Mouse (Mus musculus) midbrain, embryonic 16.5 days (tissue): ENCODE results near the gene Psapl1. TPM values are rescaled to one million over a fixed set of nuclear protein-coding genes. Genes with fewer than 3 reads are reported as not detected.
A peak's percentile ranks its signal among the peaks of the same experiment; 100 is the strongest.

ENCODE experiments used
- ATAC-seq: fragments of 200-750 bp; cut with Nextera tagmentation; 2 replicates; pipeline ENCODE4 v1.8.0; 2017; ENCODE audit warnings: moderate TSS enrichment
- H3K27ac ChIP-seq: fragments of 300-500 bp; sonication (generic); 2 replicates; pipeline ENCODE4 v1.5.1; 2014; ENCODE audit warnings: mild to moderate bottlenecking, low read length, mixed read lengths
- H3K27me3 ChIP-seq: fragments of 300-500 bp; sonication (generic); 2 replicates; pipeline ENCODE4 v1.6.1; 2014; ENCODE audit warnings: low read depth, low read length, mixed read lengths; ENCODE audit not compliant: control insufficient read depth, insufficient read depth
- H3K36me3 ChIP-seq: fragments of 300-500 bp; sonication (generic); 2 replicates; pipeline ENCODE4 v1.6.1; 2014; ENCODE audit warnings: mild to moderate bottlenecking, low read length, moderate library complexity, mixed read lengths; ENCODE audit not compliant: control insufficient read depth, insufficient read depth
- H3K4me1 ChIP-seq: fragments of 300-500 bp; sonication (generic); 2 replicates; pipeline ENCODE4 v1.6.1; 2014; ENCODE audit warnings: mild to moderate bottlenecking, low read length, mixed read lengths; ENCODE audit not compliant: control insufficient read depth, insufficient read depth
- H3K4me2 ChIP-seq: fragments of 300-500 bp; sonication (generic); 2 replicates; pipeline ENCODE4 v1.6.1; 2014; ENCODE audit warnings: mild to moderate bottlenecking, low read length, mixed read lengths
- H3K4me3 ChIP-seq: fragments of 300-500 bp; sonication (generic); 2 replicates; pipeline ENCODE4 v1.5.1; 2014; ENCODE audit warnings: low read depth, mild to moderate bottlenecking, low read length, moderate library complexity, mixed read lengths
- H3K9ac ChIP-seq: fragments of 300-500 bp; sonication (generic); 2 replicates; pipeline ENCODE4 v1.6.1; 2014; ENCODE audit warnings: low read depth, low read length, mixed read lengths
- H3K9me3 ChIP-seq: fragments of 300-500 bp; sonication (generic); replicated peaks from 2 replicates; pipeline ENCODE4 v1.6.1; 2014; ENCODE audit warnings: mild to moderate bottlenecking, low read length, mixed read lengths; ENCODE audit not compliant: control insufficient read depth, poor library complexity, severe bottlenecking
- WGBS: fragments of 180-500 bp; shearing (Covaris S2); extraction: QIAGEN DNeasy Blood & Tissue Kit; methylation state at CpG from one replicate; pipeline ENCODE4 v1.1.7; 2014; 5-methylcytosine and 5-hydroxymethylcytosine counted together
- polyA plus RNA-seq: library from polyadenylated mRNA; unstranded; fragments of >200 nt; fragmentation: Nextera tagmentation; extraction: Ambion mirVana; gene quantifications from 2 replicates; pipeline ENCODE4 v1.2.1, GENCODE M21; 2015

The Psapl1 gene
- polyA plus RNA-seq, 1 experiment from 2014 or later = not detected

GRCm38 (mm10) chr5:36194631-36195030 lies 9.2 kb upstream of the Psapl1 start:
- H3K4me1 ChIP-seq = peaks cover 19% of the 10 kb centered on the region
- peak overlapping the region; percentile 26; the same call in 1 of the 2 replicates for H3K9ac ChIP-seq
- no peaks in the 10 kb centered on the region for H3K27me3 ChIP-seq
- H3K36me3 ChIP-seq = no peaks in the 10 kb centered on the region
- ATAC-seq = no peak
- H3K4me3 ChIP-seq = no peak overlapping the region
- no peaks in the 10 kb centered on the region for H3K9me3 ChIP-seq
- 46% methylated on average over 3 of the region's 4 CpGs for WGBS
- H3K4me2 ChIP-seq = no peak overlapping the region
- no peak overlapping the region for H3K27ac ChIP-seq

- no peaks in the 10 kb centered on the region for H3K36me3 ChIP-seq
- H3K4me2 ChIP-seq = no peak overlapping the region
- H3K9ac ChIP-seq = no peak overlapping the region
- H3K27me3 ChIP-seq = no peaks in the 10 kb centered on the region
- no peaks in the 10 kb centered on the region for H3K9me3 ChIP-seq
- no peak overlapping the region for H3K4me3 ChIP-seq
- no peak for ATAC-seq
- H3K4me1 ChIP-seq = peaks cover 15% of the 10 kb centered on the region
- H3K27ac ChIP-seq = no peak overlapping the region
- WGBS = 91% methylated on average over 4 of the region's 4 CpGs
These were observed 8.4 kb upstream of the Psapl1 start for GRCm38 (mm10) chr5:36195436-36195835.

- H3K27ac ChIP-seq = no peak overlapping the region
- H3K4me3 ChIP-seq = no peak overlapping the region
- H3K9me3 ChIP-seq = no peaks in the 10 kb centered on the region
- no peak overlapping the region for H3K9ac ChIP-seq
- ATAC-seq = no peak
- H3K4me1 ChIP-seq = peaks cover 5% of the 10 kb centered on the region
- H3K36me3 ChIP-seq = no peaks in the 10 kb centered on the region
- WGBS = 75% methylated on average over 1 of the region's 1 CpGs
- H3K4me2 ChIP-seq = no peak overlapping the region
- H3K27me3 ChIP-seq = no peaks in the 10 kb centered on the region
These were observed 4.3 kb upstream of the Psapl1 start for GRCm38 (mm10) chr5:36199519-36199918.

- Histone ChIP-seq H3K9ac (no peak overlapping the region), H3K27ac (no peak overlapping the region), H3K4me3 (no peak overlapping the region), H3K27me3 (no peaks in the 10 kb centered on the region), H3K4me1 (no peaks in the 10 kb centered on the region), H3K9me3 (no peaks in the 10 kb centered on the region), H3K36me3 (no peaks in the 10 kb centered on the region), H3K4me2 (no peak overlapping the region)
- ATAC-seq = no peak
- WGBS = 77% methylated on average over 5 of the region's 5 CpGs
These were observed 1.0 kb upstream of the Psapl1 start for GRCm38 (mm10) chr5:36202781-36203180.

- Histone ChIP-seq H3K27ac (no peak overlapping the region), H3K4me1 (no peaks in the 10 kb centered on the region), H3K9me3 (no peaks in the 10 kb centered on the region), H3K4me3 (no peak overlapping the region), H3K27me3 (no peaks in the 10 kb centered on the region), H3K4me2 (no peak overlapping the region), H3K9ac (no peak overlapping the region), H3K36me3 (no peaks in the 10 kb centered on the region)
- no peak for ATAC-seq
- WGBS = 84% methylated on average over 5 of the region's 5 CpGs
These were observed 400 bp upstream of the Psapl1 start for GRCm38 (mm10) chr5:36203421-36203820.

- H3K27me3 ChIP-seq = no peaks in the 10 kb centered on the region
- H3K4me2 ChIP-seq = no peak overlapping the region
- ATAC-seq = no peak
- no peaks in the 10 kb centered on the region for H3K36me3 ChIP-seq
- no peaks in the 10 kb centered on the region for H3K4me1 ChIP-seq
- no peak overlapping the region for H3K4me3 ChIP-seq
- 81% methylated on average over 11 of the region's 11 CpGs for WGBS
- no peak overlapping the region for H3K9ac ChIP-seq
- H3K9me3 ChIP-seq = no peaks in the 10 kb centered on the region
- no peak overlapping the region for H3K27ac ChIP-seq
These were observed 1.6 kb downstream of the Psapl1 start for GRCm38 (mm10) chr5:36205397-36205796.

- no peak overlapping the region for H3K4me3 ChIP-seq
- no peak overlapping the region for H3K27ac ChIP-seq
- H3K9me3 ChIP-seq = no peaks in the 10 kb centered on the region
- 94% methylated on average over 3 of the region's 3 CpGs for WGBS
- no peak overlapping the region for H3K9ac ChIP-seq
- no peak for ATAC-seq
- no peaks in the 10 kb centered on the region for H3K36me3 ChIP-seq
- H3K4me2 ChIP-seq = no peak overlapping the region
- no peaks in the 10 kb centered on the region for H3K27me3 ChIP-seq
- no peaks in the 10 kb centered on the region for H3K4me1 ChIP-seq
These were observed 5.0 kb downstream of the Psapl1 start for GRCm38 (mm10) chr5:36208803-36209202.

GRCm38 (mm10) chr5:36213310-36213709 lies 9.5 kb downstream of the Psapl1 start:
- Histone ChIP-seq H3K4me3 (no peak overlapping the region), H3K27me3 (no peaks in the 10 kb centered on the region), H3K4me1 (no peaks in the 10 kb centered on the region), H3K27ac (no peak overlapping the region), H3K9me3 (no peaks in the 10 kb centered on the region), H3K36me3 (no peaks in the 10 kb centered on the region), H3K4me2 (no peak overlapping the region), H3K9ac (no peak overlapping the region)
- WGBS = 72% methylated on average over 10 of the region's 10 CpGs
- ATAC-seq = no peak

GRCm38 (mm10) chr5:36220105-36220504 lies 16.3 kb downstream of the Psapl1 start:
- Histone ChIP-seq H3K36me3 (no peaks in the 10 kb centered on the region), H3K4me3 (no peak overlapping the region), H3K27ac (no peak overlapping the region), H3K27me3 (no peaks in the 10 kb centered on the region), H3K9me3 (no peaks in the 10 kb centered on the region), H3K9ac (no peak overlapping the region), H3K4me2 (no peak overlapping the region), H3K4me1 (peaks cover 10% of the 10 kb centered on the region)
- WGBS = 74% methylated on average over 4 of the region's 4 CpGs
- no peak for ATAC-seq

GRCm38 (mm10) chr5:36220626-36221025 lies 16.8 kb downstream of the Psapl1 start:
- H3K4me1 ChIP-seq = peaks cover 10% of the 10 kb centered on the region
- no peak overlapping the region for H3K4me2 ChIP-seq
- no peaks in the 10 kb centered on the region for H3K9me3 ChIP-seq
- no peak overlapping the region for H3K27ac ChIP-seq
- no peak overlapping the region for H3K4me3 ChIP-seq
- WGBS = 37% methylated on average over 6 of the region's 6 CpGs
- no peak for ATAC-seq
- H3K9ac ChIP-seq = no peak overlapping the region
- H3K27me3 ChIP-seq = no peaks in the 10 kb centered on the region
- no peaks in the 10 kb centered on the region for H3K36me3 ChIP-seq
